Mouse (Mus musculus): ENCODE results near the gene Cenpu.

Cenpu gene

DNA sequence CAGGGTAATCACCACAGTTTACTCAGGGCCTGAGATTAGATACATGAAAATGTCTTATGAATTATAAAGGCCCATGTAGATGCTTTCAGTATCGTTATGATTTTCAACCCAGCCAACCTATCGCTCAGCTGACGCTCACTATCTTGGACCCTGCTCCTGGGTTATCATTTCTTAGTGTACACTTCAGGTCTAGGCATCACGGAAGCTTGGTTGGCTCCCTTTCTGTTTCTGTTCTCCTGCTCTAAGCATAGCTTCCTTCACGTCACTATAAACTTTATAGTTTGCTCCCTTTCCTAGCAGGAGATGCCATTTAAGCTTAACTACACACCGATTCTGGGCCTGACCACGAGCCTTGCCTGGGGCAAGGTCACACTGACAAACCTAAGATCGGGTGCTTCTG is 59.7 kb downstream of the Cenpu start:
- TF ChIP-seq GATA4 (IDR thresholded peaks at IDR 0.05; ENCODE audit: insufficient replicate concordance, low read length), result no peak

GRCm38 (mm10) chr8:46612913-46613312 is 61.1 kb downstream of the Cenpu start:
- no peak for TF ChIP-seq GATA4 (IDR thresholded peaks at IDR 0.05; ENCODE audit: insufficient replicate concordance, low read length)

DNA sequence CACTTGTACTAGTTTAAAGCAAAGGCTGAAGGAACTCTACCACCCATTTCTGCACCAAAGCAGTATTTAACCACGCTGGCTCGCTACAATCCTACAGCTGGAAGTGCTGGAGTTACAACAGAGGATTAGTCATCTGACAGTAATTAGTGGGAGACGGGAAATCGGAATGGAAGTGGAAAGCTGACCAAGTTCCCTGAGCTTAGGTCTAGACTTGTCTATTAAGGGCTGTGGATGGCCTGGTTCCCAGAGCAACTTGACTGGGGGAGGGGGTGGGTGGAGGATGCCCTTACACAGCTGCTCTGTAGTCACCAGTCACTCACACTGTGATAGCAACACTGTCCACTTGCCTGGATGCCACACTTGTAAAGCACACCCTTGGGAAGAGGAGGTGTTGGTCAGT is 61.5 kb downstream of the Cenpu start:
- TF ChIP-seq GATA4 (IDR thresholded peaks at IDR 0.05; ENCODE audit: insufficient replicate concordance, low read length), result no peak

- no peak for TF ChIP-seq GATA4 (IDR thresholded peaks at IDR 0.05; ENCODE audit: insufficient replicate concordance, low read length)
Measured at GRCm38 (mm10) chr8:46615936-46616335, 64.1 kb downstream of the Cenpu start.

DNA sequence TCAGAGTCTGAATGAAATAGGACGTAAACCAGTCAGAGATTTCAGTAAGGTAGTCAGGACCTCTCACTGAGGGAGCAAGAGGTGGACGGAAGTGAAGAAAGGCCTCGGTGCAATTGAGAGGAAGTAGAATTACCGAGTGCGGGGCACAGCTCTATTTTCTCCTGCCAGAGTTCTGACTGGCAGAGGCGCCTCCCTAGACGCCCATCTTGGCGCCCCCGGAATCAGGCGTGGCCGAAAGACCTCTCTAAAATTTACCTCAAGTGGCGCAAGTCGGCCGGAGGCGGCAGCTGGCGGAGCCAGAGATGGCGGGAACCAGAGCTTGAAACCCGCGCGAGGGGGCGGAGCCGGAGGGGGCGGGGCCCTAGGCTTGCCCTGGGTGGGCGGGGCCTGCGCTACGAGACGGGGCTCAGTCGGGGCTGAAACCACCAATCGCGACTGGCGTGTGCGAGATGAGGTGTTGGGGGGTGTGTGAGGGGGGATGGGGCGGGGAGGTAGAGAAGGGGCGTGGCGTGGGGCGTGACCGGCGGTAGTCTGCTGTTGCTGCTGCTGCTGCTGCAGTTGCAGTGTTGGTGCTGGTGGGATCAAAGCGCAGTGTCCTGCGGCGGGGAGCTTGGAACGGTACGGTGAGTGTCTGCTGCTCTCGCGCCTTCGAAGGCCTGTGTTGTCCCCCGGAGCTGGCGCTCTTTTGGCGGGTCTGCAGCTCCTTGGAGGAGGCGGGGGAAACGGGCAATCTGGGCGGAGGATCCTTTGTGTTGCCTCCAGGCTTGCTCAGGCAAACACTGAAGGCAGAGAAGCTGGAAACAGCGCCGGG is 65.3 kb downstream of the Cenpu start, which contains the start of the genes Primpol and Casp3:
TSS of gene Primpol (minus strand) at position 334 of the 811 bp plus-strand sequence.
TSS of gene Casp3 (plus strand) at position 413 of the 811 bp plus-strand sequence.
- TF ChIP-seq GATA4 (IDR thresholded peaks at IDR 0.05; ENCODE audit: insufficient replicate concordance, low read length), result no peak

- no peak for TF ChIP-seq GATA4 (IDR thresholded peaks at IDR 0.05; ENCODE audit: insufficient replicate concordance, low read length)
Measured at GRCm38 (mm10) chr8:46617690-46618620, 66.1 kb downstream of the Cenpu start.

GRCm38 (mm10) chr8:46618639-46619320 is 67.0 kb downstream of the Cenpu start:
- TF ChIP-seq GATA4 (IDR thresholded peaks at IDR 0.05; ENCODE audit: insufficient replicate concordance, low read length), result no peak

DNA sequence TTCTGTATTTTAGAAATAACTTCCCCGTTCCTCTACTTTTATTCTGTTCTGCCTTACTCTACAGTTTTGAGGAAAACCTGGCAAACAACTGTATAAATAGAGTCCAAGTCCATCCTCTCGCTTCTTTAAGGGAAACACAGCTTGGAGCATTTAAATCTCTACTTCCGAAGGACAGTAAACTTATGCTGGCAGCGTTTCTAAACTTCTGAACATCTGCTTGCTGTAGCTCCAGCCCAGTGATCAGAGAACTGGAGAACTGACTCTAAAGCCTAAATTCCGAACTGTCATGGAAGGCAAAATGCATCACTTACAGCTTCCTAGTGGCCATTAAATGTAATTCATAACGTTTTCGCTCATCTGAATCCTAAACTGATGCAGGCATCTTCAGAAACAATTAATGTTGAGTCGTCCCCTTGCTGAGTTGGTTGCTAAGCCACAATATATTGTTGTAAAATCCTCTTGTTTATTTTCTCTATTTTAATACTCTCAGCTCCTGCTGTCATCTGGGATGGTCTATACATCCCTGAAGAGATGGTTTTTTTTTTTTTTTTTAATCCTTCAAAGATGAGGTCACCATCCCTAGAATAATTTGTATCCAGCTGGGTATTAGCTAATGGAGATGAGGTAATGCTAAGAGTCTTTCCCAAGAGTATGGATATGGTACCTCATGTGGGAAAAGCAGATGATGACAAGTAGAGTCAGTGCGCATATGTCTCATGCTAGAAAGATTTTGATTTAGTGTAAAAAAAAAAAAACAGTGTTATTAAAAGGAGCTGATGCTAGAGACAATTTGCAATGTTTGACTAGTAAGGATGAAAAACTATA is 70.8 kb downstream of the Cenpu start:
- TF ChIP-seq GATA4 (IDR thresholded peaks at IDR 0.05; ENCODE audit: insufficient replicate concordance, low read length), result no peak

DNA sequence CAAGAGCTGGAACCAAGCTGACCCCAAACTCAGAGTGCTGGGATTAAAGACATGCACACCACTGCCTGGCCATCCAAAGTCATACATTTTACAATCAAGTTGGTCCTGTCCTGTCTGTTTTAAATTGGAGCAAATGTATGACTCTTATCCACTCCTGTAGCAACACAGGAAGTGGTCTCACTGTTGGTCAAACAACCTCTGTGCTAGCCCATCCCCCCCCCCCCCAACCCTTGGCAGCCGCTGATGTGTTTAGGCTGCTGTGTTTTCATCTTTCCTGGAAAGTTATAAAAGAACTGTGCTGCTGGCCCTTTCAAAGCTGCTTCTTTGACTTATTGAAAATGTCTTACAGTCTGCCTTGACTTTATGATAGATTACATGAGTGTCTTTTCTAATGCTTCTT is 73.3 kb downstream of the Cenpu start:
- no peak for TF ChIP-seq GATA4 (IDR thresholded peaks at IDR 0.05; ENCODE audit: insufficient replicate concordance, low read length)

DNA sequence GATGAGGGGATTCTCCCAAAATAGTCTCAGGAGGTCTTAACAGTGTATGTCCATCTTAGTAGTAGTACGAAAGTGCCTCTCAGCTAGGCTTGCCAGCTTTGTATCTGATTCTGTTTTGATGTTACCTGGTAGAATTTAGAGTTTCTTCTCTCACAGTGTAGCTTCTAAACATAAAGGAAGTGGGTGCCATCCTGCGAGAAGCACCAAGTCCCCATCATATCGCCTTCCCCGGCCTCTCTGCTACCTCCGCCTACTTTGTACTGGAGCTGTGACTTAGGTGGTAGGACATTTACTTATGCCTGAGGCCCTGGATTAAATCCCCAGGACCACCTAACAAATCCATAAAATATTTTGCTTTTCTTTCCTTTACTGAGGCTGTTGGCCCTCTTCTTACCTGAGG is 74.8 kb downstream of the Cenpu start:
- TF ChIP-seq GATA4 (IDR thresholded peaks at IDR 0.05; ENCODE audit: insufficient replicate concordance, low read length), result no peak

GRCm38 (mm10) chr8:46627881-46628280 is 76.1 kb downstream of the Cenpu start:
- TF ChIP-seq GATA4 (IDR thresholded peaks at IDR 0.05; ENCODE audit: insufficient replicate concordance, low read length), result no peak

GRCm38 (mm10) chr8:46628645-46629044 is 76.8 kb downstream of the Cenpu start:
- TF ChIP-seq GATA4 (IDR thresholded peaks at IDR 0.05; ENCODE audit: insufficient replicate concordance, low read length), result no peak
